Mouse (Mus musculus) fat pad, adult 2 months (tissue): ENCODE results near the gene Gpr85.

Experiments used
- DNase-seq: peaks from one replicate; pipeline ENCODE4 v3.0.0-alpha.2; 2011; ENCODE audit warnings: low read depth, low spot score; ENCODE audit errors: extremely low read depth

Gpr85 gene

GRCm38 (mm10) chr6:13816661-13817060 lies 23.1 kb downstream of the Gpr85 start:
- DNase-seq, result no peak

- no peak for DNase-seq
Observed at GRCm38 (mm10) chr6:13812157-13812556, 27.6 kb downstream of the Gpr85 start.

GRCm38 (mm10) chr6:13800071-13800470 lies 39.7 kb downstream of the Gpr85 start:
- no peak for DNase-seq

DNA sequence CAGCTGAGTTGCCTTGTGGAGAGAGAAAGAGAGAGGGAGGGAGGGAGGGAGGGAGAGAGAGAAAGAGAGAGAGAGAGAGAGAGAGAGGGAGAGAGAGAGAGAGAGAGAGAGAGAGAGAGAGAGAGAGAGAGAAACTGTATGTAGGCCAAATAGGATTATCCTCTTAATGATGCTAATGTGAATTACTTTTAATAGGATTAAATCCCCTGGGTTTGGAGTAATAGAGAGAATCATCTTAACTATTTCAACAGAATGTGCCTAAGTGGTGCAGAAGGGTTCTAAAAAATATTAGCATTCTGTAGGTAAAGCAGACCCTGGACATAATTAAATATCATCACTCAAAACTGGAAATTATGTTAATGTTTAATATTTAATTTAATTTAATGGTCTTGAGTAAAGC lies 42.4 kb downstream of the Gpr85 start:
- DNase-seq, result no peak
